Mouse (Mus musculus) lung, adult 18-20 months (tissue): Measurements from ENCODE around the gene Cd22.
"Not testable (repeated sequence)": the region's sequence is repeated elsewhere in the genome, so short reads cannot be mapped to it uniquely, and the experiment has no call there.

Experiments used
- DNase-seq, 2 experiments: peaks; one replicate each; pipeline ENCODE4 v3.0.0; 2022; ENCODE audit warnings: mixed read lengths in 2 of 2

The Cd22 gene

GRCm38 (mm10) chr7:30880176-30880575 is at the start of gene Cd22:
Gene Cd22, minus strand, starts transcription at chr7:30880342.
- no peak for DNase-seq

GRCm38 (mm10) chr7:30924581-30924980 is 44.4 kb upstream of the Cd22 start, which contains the start of gene Hamp2:
Gene Hamp2, minus strand, starts transcription at chr7:30924681.
- DNase-seq, result not testable (repeated sequence)

- DNase-seq, result no peak
Measured at GRCm38 (mm10) chr7:30924071-30924470, 43.9 kb upstream of the Cd22 start.

- DNase-seq, result not testable (repeated sequence)
Measured at GRCm38 (mm10) chr7:30922490-30922889, 42.3 kb upstream of the Cd22 start.

GRCm38 (mm10) chr7:30920217-30920616 is 40.1 kb upstream of the Cd22 start:
- no peak for DNase-seq

GRCm38 (mm10) chr7:30917219-30917618 is 37.1 kb upstream of the Cd22 start:
- DNase-seq, result no peak

GRCm38 (mm10) chr7:30916713-30917112 is 36.6 kb upstream of the Cd22 start:
- no peak for DNase-seq

GRCm38 (mm10) chr7:30914732-30915131 is 34.6 kb upstream of the Cd22 start, which contains the start of gene Mag:
Gene Mag, minus strand, starts transcription at chr7:30914873.
- no peak for DNase-seq

- DNase-seq, result no peak
Measured at GRCm38 (mm10) chr7:30909773-30910172, 29.6 kb upstream of the Cd22 start.

GRCm38 (mm10) chr7:30908992-30909431 is 28.9 kb upstream of the Cd22 start:
- DNase-seq, result no peak

- peak; percentile 57 to 68 for DNase-seq
Measured at GRCm38 (mm10) chr7:30908277-30908991, 28.3 kb upstream of the Cd22 start.

GRCm38 (mm10) chr7:30904042-30904441 is 23.9 kb upstream of the Cd22 start:
- DNase-seq, result no peak

- no peak for DNase-seq
Measured at GRCm38 (mm10) chr7:30895217-30895616, 15.1 kb upstream of the Cd22 start.

- no peak for DNase-seq
Measured at GRCm38 (mm10) chr7:30892515-30892914, 12.4 kb upstream of the Cd22 start.

- DNase-seq, result no peak
Measured at GRCm38 (mm10) chr7:30891746-30892145, 11.6 kb upstream of the Cd22 start.

GRCm38 (mm10) chr7:30890681-30891080 is 10.5 kb upstream of the Cd22 start:
- DNase-seq, result no peak

GRCm38 (mm10) chr7:30888786-30889185 is 8.6 kb upstream of the Cd22 start:
- DNase-seq, result no peak

GRCm38 (mm10) chr7:30887568-30888188 is 7.5 kb upstream of the Cd22 start:
- peak in 1 of 2 experiments; percentile 32 for DNase-seq

- DNase-seq, result no peak
Measured at GRCm38 (mm10) chr7:30886852-30887251, 6.7 kb upstream of the Cd22 start.

GRCm38 (mm10) chr7:30884047-30884446 is 3.9 kb upstream of the Cd22 start:
- no peak for DNase-seq

GRCm38 (mm10) chr7:30881367-30881766 is 1.2 kb upstream of the Cd22 start:
- DNase-seq, result no peak

- DNase-seq, result no peak
Measured at GRCm38 (mm10) chr7:30878950-30879349, 1.2 kb downstream of the Cd22 start.

GRCm38 (mm10) chr7:30873083-30873482 is 7.1 kb downstream of the Cd22 start:
- peak; percentile 59 to 73 for DNase-seq

GRCm38 (mm10) chr7:30863386-30863785 is 16.8 kb downstream of the Cd22 start:
- DNase-seq, result no peak
